Mouse (Mus musculus) megakaryocyte-erythroid progenitor cell, adult 5-6 weeks (primary cell): Measurements from ENCODE around the gene Nat8f6. TPM values are rescaled to one million over a fixed set of nuclear protein-coding genes. Genes with fewer than 3 reads are reported as not detected.
"Not testable (repeated sequence)": the region's sequence is repeated elsewhere in the genome, so short reads cannot be mapped to it uniquely, and the experiment has no call there.

Source experiments
- ATAC-seq: replicated peaks from 2 replicates; pipeline ENCODE4 v1.8.0; 2016; ENCODE audit warnings: mild to moderate bottlenecking, inconsistent platforms; ENCODE audit not compliant: severe bottlenecking, poor library complexity, low FRiP score, low TSS enrichment
- total RNA-seq, 2 experiments: library from RNA; stranded (forward) in 1 of 2; stranded (reverse) in 1 of 2; fragments of 200-1000, 215-1000 nt in 1 of 2; fragments of >200 nt in 1 of 2; fragmentation: Nextera tagmentation in 1 of 2; gene quantifications; 2 replicates each; pipeline ENCODE4 v1.2.3; 2014 to 2017

Gene Nat8f6
- total RNA-seq, 2 experiments from 2014 or later: not detected

- peak; percentile 50; the same call in 1 of the 2 replicates for ATAC-seq
These were observed 16.6 kb upstream of the Nat8f6 start for GRCm38 (mm10) chr6:85837307-85837706.

GRCm38 (mm10) chr6:85836827-85837226 lies 16.1 kb upstream of the Nat8f6 start:
- ATAC-seq: 0 out of 2 replicates have a peak, but pooled peaks have one; percentile 22

DNA sequence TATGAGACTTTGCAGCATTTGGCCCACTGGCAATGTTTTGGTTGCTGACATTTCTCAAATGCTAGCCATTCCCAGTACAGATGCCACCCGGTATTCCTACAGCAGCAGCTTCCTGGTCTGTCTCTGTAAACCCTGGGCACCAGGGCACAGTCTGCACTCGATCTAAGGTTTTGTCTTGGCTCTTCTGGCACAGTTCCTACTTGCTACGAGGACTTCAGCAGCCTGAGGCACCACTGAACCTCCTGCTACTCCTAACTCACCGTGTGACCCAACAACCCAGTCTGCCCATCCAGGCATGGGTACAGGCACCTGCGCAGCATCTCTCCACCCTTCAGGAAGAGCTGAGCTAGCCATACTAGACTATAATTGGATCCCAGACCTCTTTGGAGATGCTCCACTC lies 15.3 kb upstream of the Nat8f6 start:
- not testable (repeated sequence) for ATAC-seq

DNA sequence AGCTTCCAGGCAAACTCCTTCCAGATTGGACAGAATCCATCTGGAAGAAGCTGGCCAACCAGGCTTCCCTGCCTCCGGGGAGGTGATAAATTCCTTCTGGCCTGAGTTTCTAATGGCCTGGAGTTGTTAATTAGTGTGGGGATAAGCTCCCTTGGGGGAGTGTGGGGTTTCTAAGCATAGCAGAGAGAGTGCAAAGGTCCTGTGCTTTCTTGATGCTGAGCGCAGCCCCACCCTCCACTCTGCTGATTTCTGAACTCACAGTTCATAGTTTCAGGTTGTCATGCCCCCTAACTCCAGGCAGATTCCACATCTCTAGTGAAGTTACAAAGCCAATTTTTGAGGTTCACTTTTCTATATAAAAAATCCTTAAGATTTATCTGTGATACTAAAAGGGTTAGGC lies 14.3 kb upstream of the Nat8f6 start:
- not testable (repeated sequence) for ATAC-seq

DNA sequence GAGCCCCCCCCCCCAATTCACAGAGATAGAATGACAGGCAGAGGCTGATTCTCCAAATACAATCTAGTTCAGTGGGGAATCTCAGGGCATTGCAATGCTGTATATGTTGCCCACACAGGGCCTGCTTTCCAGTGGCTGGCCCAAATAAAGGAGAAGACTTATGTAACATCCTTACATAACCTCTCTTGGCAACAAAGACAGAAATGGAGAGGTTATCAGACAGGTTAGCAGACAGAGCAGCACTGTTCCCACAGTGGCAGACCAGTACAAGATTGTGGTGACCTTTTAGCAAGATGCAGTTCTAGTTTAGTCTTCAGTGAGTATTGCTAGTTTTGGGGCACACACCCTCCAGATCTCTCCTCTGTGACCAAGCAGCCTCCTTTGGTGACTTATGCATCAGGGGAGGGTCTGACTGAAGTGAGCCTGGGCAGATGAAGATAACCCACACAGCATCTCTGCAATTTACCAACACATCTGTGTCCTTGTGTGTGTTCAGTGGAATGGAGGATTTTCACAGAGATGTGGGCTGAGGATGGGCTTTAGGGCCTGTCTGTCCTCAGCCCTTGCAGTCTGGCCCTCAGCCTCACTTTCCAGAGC lies 13.8 kb upstream of the Nat8f6 start:
- ATAC-seq: not testable (repeated sequence)

DNA sequence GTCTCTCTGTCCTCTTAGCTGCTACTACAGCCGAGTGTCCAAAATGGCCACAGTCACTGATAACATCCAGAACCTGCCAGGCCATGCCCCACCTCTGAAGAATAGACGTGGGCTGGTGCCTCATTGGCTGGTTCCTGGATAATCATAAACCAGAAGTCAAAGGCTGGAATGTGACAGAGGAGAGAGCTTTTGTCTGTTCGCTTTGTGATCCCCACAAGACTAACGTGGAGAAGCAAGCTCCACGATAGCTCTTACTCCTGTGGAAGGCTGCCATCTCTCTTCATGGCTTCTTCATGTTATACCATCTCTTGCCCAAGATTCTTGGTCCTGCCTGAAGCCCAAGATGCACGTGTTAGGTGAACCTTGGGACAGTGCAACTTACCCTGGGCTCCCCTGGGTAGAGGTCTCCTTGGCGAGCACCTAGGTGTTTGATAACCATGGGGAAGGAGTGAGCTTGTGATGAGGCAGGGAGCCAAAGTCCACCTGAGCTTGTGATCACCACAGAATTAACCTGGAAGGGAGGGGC lies 11.1 kb upstream of the Nat8f6 start, which contains the start of gene Nat8:
Gene Nat8, minus strand, starts transcription at position 287 of the 526 bp plus-strand sequence.
- ATAC-seq: no peak

GRCm38 (mm10) chr6:85829462-85829861 lies 8.7 kb upstream of the Nat8f6 start:
- ATAC-seq: no peak

DNA sequence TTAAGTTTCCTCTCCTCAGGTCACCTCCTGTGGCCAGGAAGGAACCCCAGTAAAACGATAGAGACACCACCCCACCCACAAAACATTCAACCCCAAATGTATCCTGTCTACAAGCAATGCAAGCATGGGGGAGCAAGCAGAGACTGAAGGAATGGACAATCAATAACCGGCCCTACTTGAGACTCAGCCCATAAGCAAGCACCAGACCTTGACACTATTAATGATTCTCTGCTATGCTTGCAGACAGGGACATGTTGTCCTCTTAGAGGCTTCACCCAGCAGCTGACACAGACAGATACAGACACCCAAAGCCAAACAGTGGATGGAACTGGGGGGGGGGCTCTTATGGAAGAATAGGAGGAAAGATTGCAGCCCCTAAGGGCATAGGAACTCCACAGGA lies 5.1 kb upstream of the Nat8f6 start:
- no peak for ATAC-seq

GRCm38 (mm10) chr6:85823382-85824090 lies 2.8 kb upstream of the Nat8f6 start:
- ATAC-seq: no peak

DNA sequence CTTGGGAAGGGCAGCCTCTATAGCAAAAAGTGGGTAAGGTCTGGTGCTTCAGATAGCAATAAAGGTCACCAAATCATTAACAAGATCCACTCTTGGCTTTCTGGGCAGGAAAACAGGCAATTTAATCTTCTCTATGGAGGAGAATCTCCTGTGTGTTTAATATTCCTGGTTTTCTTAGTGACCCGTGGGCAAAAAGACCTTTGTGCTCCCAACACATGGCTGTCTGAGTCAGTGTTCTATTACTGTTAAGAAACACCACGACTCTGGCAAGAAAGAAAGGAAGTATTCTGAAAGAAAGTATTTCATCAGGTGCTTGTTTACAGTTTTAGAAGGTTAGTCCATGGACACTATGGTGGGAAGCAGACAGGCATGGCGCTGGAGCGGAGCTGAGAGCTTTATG lies 1.5 kb upstream of the Nat8f6 start:
- ATAC-seq: no peak

- ATAC-seq: no peak
These were observed 2.4 kb downstream of the Nat8f6 start for GRCm38 (mm10) chr6:85818338-85818737.

DNA sequence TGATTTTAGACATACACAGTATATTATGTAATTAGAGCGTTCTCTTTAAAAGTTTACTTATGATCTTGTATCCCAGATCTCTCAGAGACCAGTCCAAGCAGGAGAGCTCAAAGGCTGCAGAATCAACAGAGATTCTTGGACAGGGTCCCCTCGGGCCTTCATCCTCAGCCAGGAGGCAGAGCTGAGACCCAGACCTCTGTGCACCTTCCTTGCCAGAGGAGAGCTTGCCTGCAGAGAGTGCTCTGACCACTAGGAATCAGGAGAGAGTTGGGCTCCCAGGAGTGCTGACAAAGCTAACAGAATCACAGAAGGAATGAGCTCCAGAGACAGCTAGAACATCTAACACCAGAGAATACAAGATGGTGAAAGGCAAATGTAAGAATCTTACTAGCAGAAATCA lies 7.4 kb downstream of the Nat8f6 start:
- no peak for ATAC-seq

DNA sequence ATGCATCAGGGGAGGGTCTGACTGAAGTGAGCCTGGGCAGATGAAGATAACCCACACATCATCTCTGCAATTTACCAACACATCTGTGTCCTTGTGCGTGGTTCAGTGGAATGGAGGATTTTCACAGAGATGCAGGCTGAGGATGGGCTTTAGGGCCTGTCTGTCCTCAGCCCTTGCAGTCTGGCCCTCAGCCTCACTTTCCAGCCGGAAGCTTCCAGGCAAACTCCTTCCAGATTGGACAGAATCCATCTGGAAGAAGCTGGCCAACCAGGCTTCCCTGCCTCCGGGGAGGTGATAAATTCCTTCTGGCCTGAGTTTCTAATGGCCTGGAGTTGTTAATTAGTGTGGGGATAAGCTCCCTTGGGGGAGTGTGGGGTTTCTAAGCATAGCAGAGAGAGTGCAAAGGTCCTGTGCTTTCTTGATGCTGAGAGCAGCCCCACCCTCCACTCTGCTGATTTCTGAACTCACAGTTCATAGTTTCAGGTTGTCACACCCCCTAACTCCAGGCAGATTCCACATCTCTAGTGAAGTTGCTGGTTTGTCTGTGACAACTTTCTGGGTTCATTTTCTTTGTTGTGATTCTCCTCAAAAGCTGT lies 9.7 kb downstream of the Nat8f6 start:
- not testable (repeated sequence) for ATAC-seq

DNA sequence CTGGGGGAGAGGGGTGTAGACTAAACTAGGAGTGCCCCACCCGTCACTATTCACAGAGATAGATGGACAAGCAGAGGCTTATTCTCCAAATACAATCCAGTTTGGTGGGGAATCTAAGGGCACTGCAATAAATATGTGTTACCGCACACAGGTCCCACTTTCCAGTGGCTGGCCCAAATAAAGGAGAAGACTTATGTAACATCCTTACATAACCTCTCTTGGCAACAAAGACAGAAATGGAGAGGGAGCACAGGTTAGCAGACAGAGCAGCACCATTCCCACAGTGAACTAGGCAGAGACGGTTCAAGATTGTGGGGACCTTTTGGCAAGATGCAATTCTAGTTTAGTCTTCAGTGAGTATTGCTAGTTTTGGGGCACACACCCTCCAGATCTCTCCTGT lies 10.2 kb downstream of the Nat8f6 start:
- ATAC-seq: not testable (repeated sequence)

- not testable (repeated sequence) for ATAC-seq
These were observed 11.0 kb downstream of the Nat8f6 start for GRCm38 (mm10) chr6:85809784-85810183.

DNA sequence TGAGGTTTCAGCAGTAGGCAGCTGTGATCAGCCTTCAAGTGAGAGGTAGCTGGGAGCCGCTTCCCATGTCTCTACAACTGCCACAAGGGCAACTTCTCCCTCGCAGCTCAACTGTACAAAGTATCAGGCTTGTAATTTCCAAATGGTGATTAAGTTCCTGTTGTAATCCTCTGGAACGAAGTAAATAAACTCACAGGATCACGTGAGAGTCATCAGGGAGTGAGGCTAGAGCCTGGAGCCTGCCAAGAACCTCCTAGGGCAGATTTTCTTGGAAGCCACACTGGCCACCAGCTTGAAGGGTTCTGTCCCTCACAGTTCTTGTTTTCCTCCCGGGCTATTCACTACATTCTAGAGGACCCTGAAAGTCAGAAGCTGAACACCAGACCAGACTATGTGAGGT lies 17.6 kb downstream of the Nat8f6 start:
- ATAC-seq: not testable (repeated sequence)

DNA sequence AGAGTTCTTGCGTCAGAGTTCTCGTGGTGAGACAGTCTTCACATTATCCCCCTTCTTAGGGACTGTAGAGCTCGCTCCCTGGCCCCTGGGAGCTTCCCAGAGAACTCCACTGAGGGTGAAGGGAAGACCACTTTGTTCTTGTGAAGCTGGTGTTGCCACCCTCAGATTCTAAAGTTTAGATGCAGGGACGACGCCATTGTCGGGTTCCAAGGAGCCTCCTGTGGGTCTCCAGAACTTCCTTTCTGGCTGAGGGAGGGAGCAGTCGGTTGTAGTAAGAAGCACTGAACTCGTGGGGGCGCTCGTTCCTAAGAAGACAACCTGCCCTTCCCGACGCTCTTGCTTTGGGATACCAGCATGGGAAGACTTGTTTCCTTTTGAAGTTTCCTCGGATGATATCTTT lies 55.2 kb downstream of the Nat8f6 start, which contains the start of gene Nat8f3:
Gene Nat8f3, minus strand, starts transcription at position 223 of the 400 bp plus-strand sequence.
- ATAC-seq: not testable (repeated sequence)

DNA sequence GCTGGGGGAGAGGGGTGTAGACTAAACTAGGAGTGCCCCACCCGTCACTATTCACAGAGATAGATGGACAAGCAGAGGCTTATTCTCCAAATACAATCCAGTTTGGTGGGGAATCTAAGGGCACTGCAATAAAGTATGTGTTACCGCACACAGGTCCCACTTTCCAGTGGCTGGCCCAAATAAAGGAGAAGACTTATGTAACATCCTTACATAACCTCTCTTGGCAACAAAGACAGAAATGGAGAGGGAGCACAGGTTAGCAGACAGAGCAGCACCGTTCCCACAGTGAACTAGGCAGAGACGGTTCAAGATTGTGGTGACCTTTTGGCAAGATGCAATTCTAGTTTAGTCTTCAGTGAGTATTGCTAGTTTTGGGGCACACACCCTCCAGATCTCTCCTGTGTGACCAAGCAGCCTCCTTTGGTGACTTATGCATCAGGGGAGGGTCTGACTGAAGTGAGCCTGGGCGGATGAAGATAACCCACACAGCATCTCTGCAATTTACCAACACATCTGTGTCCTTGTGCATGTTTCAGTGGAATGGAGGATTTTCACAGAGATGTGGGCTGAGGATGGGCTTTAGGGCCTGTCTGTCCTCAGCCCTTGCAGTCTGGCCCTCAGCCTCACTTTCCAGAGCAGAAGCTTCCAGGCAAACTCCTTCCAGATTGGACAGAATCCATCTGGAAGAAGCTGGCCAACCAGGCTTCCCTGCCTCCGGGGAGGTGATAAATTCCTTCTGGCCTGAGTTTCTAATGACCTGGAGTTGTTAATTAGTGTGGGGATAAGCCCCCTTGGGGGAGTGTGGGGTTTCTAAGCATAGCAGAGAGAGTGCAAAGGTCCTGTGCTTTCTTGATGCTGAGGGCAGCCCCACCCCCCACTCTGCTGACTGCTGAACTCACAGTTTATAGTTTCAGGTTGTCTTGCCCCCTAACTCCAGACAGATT lies 57.4 kb downstream of the Nat8f6 start:
- not testable (repeated sequence) for ATAC-seq

DNA sequence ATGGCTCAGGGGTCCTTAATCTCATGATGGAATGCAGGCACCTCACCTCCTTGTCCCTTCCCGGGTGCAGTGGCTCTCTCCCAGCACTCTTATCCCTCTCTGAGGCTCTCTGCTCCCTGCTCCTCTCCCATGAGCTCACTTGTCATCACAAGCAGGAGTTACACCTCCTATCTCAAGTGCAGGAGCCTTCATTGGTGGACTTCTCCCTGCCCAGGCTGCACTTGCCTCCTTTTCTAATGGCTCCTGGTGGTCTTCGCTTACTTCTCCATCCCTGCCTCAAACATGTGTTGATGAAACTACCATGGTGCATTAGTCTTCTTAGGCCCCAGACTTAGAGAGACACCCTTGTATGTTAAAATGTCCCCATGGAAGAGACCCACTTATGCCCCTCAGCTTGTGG lies 58.1 kb downstream of the Nat8f6 start:
- not testable (repeated sequence) for ATAC-seq
